Comparison of ENCODE assay signal across 13 mouse cellular contexts in genomic region chr8:77478913-77479273, GRCm38 (mm10). TPM values are rescaled to one million over a fixed set of nuclear protein-coding genes. Genes with fewer than 3 reads are reported as not detected.
DNase-seq lines count a peak whose midpoint lies in the region; ATAC-seq lines count a peak whose summit lies in the region.
"Had no signal": no experiment of that assay in that cellular context is flagged by ENCODE, and none has a peak within 500 bp of the region (broad histone marks: within the 10 kb centered on the region; RNA-seq: fewer than 3 reads in every experiment).

No protein-coding gene starts in this region.

- no peaks in the 10 kb centered on the region for H3K27me3 ChIP-seq in embryonic facial prominence, embryonic 15.5 days
- H3K27me3 ChIP-seq in limb, embryonic 15.5 days: no peaks in the 10 kb centered on the region
- no peaks in the 10 kb centered on the region for H3K27me3 ChIP-seq in hindbrain, embryonic 11.5 days (ENCODE audit: control insufficient read depth, insufficient read depth, low read length)
- H3K27me3 ChIP-seq: midbrain, embryonic 12.5 days had no signal

- 35% methylated on average over 2 of the region's 2 CpGs for WGBS in embryonic facial prominence, embryonic 15.5 days
- 39% methylated on average over 2 of the region's 2 CpGs for WGBS in limb, embryonic 15.5 days
- 61% methylated on average over 2 of the region's 2 CpGs for WGBS in hindbrain, embryonic 11.5 days

- no peak overlapping the region for H3K9ac ChIP-seq in embryonic facial prominence, embryonic 15.5 days
- no peak overlapping the region for H3K9ac ChIP-seq in limb, embryonic 15.5 days
- no peak overlapping the region for H3K9ac ChIP-seq in hindbrain, embryonic 11.5 days (ENCODE audit: low read depth, low read length)
- H3K9ac ChIP-seq: midbrain, embryonic 12.5 days had no signal

- no peak overlapping the region for H3K4me2 ChIP-seq in embryonic facial prominence, embryonic 15.5 days (replicated peaks)
- H3K4me2 ChIP-seq in limb, embryonic 15.5 days: no peak overlapping the region
- H3K4me2 ChIP-seq in hindbrain, embryonic 11.5 days (replicated peaks; ENCODE audit: low read depth, low read length): no peak overlapping the region
- H3K4me2 ChIP-seq: midbrain, embryonic 12.5 days had no signal

- DNase-seq in gastrocnemius, postnatal 25 days: peak; percentile 18
- DNase-seq in gastrocnemius, adult 18-20 months (ENCODE audit: low spot score): no peak
- DNase-seq in lung, postnatal 36 days: peak; percentile 84
- no peak for DNase-seq in left cerebral cortex, adult 18-20 months (ENCODE audit: low spot score in 2 of 2)
- no peak for DNase-seq in retina, embryonic 14.5 days (ENCODE audit: low spot score)
- no peak for DNase-seq in hindbrain, embryonic 11.5 days (ENCODE audit: low spot score)
- DNase-seq: cerebellum, adult 9-11 months; retina, postnatal 1 day had no signal

- H3K27ac ChIP-seq in embryonic facial prominence, embryonic 15.5 days (replicated peaks): peak overlapping the region; percentile 7; the same call in 1 of the 2 replicates
- H3K27ac ChIP-seq in limb, embryonic 15.5 days: peak overlapping the region; percentile 19; the same call in 1 of the 2 replicates
- no peak overlapping the region for H3K27ac ChIP-seq in hindbrain, embryonic 11.5 days (ENCODE audit: low read depth, low read length)
- H3K27ac ChIP-seq: layer of hippocampus, adult 2 months; midbrain, embryonic 12.5 days had no signal

- no peaks in the 10 kb centered on the region for H3K36me3 ChIP-seq in embryonic facial prominence, embryonic 15.5 days
- H3K36me3 ChIP-seq in limb, embryonic 15.5 days: no peaks in the 10 kb centered on the region
- no peaks in the 10 kb centered on the region for H3K36me3 ChIP-seq in hindbrain, embryonic 11.5 days (ENCODE audit: control insufficient read depth, insufficient read depth, low read length)
- H3K36me3 ChIP-seq: midbrain, embryonic 12.5 days had no signal

- no peaks in the 10 kb centered on the region for H3K9me3 ChIP-seq in embryonic facial prominence, embryonic 15.5 days (replicated peaks)
- H3K9me3 ChIP-seq in limb, embryonic 15.5 days: no peaks in the 10 kb centered on the region
- H3K9me3 ChIP-seq in hindbrain, embryonic 11.5 days (ENCODE audit: control insufficient read depth, low read length): no peaks in the 10 kb centered on the region
- H3K9me3 ChIP-seq: midbrain, embryonic 12.5 days had no signal

- H3K4me1 ChIP-seq in embryonic facial prominence, embryonic 15.5 days: peaks cover 43% of the 10 kb centered on the region
- peaks cover 30% of the 10 kb centered on the region for H3K4me1 ChIP-seq in limb, embryonic 15.5 days
- H3K4me1 ChIP-seq in hindbrain, embryonic 11.5 days (replicated peaks; ENCODE audit: control insufficient read depth, insufficient read depth, low read length): no peaks in the 10 kb centered on the region

- ATAC-seq in embryonic facial prominence, embryonic 15.5 days (ENCODE audit: insufficient number of reproducible peaks, low FRiP score, low TSS enrichment, low read depth): peak; percentile 63; the same call in 1 of the 2 replicates
- no peak for ATAC-seq in limb, embryonic 15.5 days (ENCODE audit: insufficient number of reproducible peaks, low FRiP score, low TSS enrichment, low read depth)
- no peak for ATAC-seq in hindbrain, embryonic 11.5 days (ENCODE audit: low FRiP score)
- ATAC-seq: activated CD4-positive, CD25-positive, alpha-beta regulatory T cell, adult 4 months had no signal

- H3K4me3 ChIP-seq in embryonic facial prominence, embryonic 15.5 days (replicated peaks): no peak overlapping the region
- no peak overlapping the region for H3K4me3 ChIP-seq in limb, embryonic 15.5 days
- no peak overlapping the region for H3K4me3 ChIP-seq in hindbrain, embryonic 11.5 days (ENCODE audit: low read depth, low read length)
- H3K4me3 ChIP-seq: layer of hippocampus, adult 2 months; midbrain, embryonic 12.5 days had no signal

RNA-seq across cellular contexts. Expression of gene Arhgap10, which starts 38.9 kb away (rescaled TPM):
- total RNA-seq in gastrocnemius, postnatal 25 days (2021): 10 to 100 TPM; 48.2 to 58.2 TPM
- total RNA-seq in gastrocnemius, adult 18-20 months (2021): 10 to 100 TPM; 37.6 to 40.7 TPM
- polyA plus RNA-seq in embryonic facial prominence, embryonic 15.5 days (2015; fragmentation: Nextera tagmentation; extraction: Ambion mirVana): 27.7 and 30.1 TPM in 2 replicates
- polyA plus RNA-seq in limb, embryonic 15.5 days (2015; fragmentation: Nextera tagmentation; extraction: Ambion mirVana): 28.1 and 33.8 TPM in 2 replicates
- total RNA-seq in left cerebral cortex, adult 18-20 months (2021): 10 to 100 TPM; 40.4 to 44.0 TPM
- polyA plus RNA-seq in hindbrain, embryonic 11.5 days (2014; fragmentation: Nextera tagmentation; extraction: Ambion mirVana): 13.6 and 15.4 TPM in 2 replicates

Comparison
In these comparisons a context has a peak if more than half of its experiments do, and no peak if none do; other contexts are left out.
1. DNase-seq: peak in gastrocnemius, postnatal 25 days (single experiment) and lung, postnatal 36 days (single experiment); none in gastrocnemius, adult 18-20 months (single experiment), left cerebral cortex, adult 18-20 months (0 of 2), retina, embryonic 14.5 days (single experiment) and hindbrain, embryonic 11.5 days (single experiment).